Mouse (Mus musculus) hindbrain, embryonic 11.5 days (tissue): ENCODE results near the gene Engase. TPM values are rescaled to one million over a fixed set of nuclear protein-coding genes. Genes with fewer than 3 reads are reported as not detected.

Source experiments
- ATAC-seq: fragments of 200-750 bp; cut with Nextera tagmentation; 2 replicates; pipeline ENCODE4 v1.8.0; 2017; ENCODE audit warnings: mild to moderate bottlenecking, moderate TSS enrichment, moderate library complexity; ENCODE audit not compliant: low FRiP score
- DNase-seq: peaks from one replicate; pipeline ENCODE4 v3.0.0-alpha.2; 2015; ENCODE audit warnings: low spot score
- H3K27ac ChIP-seq: fragments of 300-500 bp; sonication (generic); 2 replicates; pipeline ENCODE4 v1.5.1; 2014; ENCODE audit warnings: mild to moderate bottlenecking, low read depth, low read length
- H3K27me3 ChIP-seq: fragments of 300-500 bp; sonication (generic); 2 replicates; pipeline ENCODE4 v1.6.1; 2014; ENCODE audit warnings: mild to moderate bottlenecking, low read length, moderate library complexity, mixed read lengths; ENCODE audit not compliant: control insufficient read depth, insufficient read depth
- H3K36me3 ChIP-seq: fragments of 300-500 bp; sonication (generic); 2 replicates; pipeline ENCODE4 v1.6.1; 2014; ENCODE audit warnings: mild to moderate bottlenecking, low read length, moderate library complexity, mixed read lengths; ENCODE audit not compliant: control insufficient read depth, insufficient read depth
- H3K4me1 ChIP-seq: fragments of 300-500 bp; sonication (generic); replicated peaks from 2 replicates; pipeline ENCODE4 v1.6.1; 2014; ENCODE audit warnings: low read length, mixed read lengths; ENCODE audit not compliant: control insufficient read depth, insufficient read depth
- H3K4me2 ChIP-seq: fragments of 300-500 bp; sonication (generic); replicated peaks from 2 replicates; pipeline ENCODE4 v1.6.1; 2014; ENCODE audit warnings: mild to moderate bottlenecking, low read depth, low read length
- H3K4me3 ChIP-seq: fragments of 300-500 bp; sonication (generic); 2 replicates; pipeline ENCODE4 v1.5.1; 2014; ENCODE audit warnings: low read depth, low read length
- H3K9ac ChIP-seq: fragments of 300-500 bp; sonication (generic); 2 replicates; pipeline ENCODE4 v1.6.1; 2014; ENCODE audit warnings: low read depth, low read length
- H3K9me3 ChIP-seq: fragments of 300-500 bp; sonication (generic); 2 replicates; pipeline ENCODE4 v1.6.1; 2016; ENCODE audit warnings: low read length; ENCODE audit not compliant: control insufficient read depth
- WGBS: fragments of 180-500 bp; shearing (Covaris S2); extraction: QIAGEN DNeasy Blood & Tissue Kit; methylation state at CpG from one replicate; pipeline ENCODE4 v1.1.7; 2014; 5-methylcytosine and 5-hydroxymethylcytosine counted together
- polyA plus RNA-seq: library from polyadenylated mRNA; unstranded; fragments of >200 nt; fragmentation: Nextera tagmentation; extraction: Ambion mirVana; gene quantifications from 2 replicates; pipeline ENCODE4 v1.2.1, GENCODE M21; 2014

Gene Engase
- polyA plus RNA-seq, result 4.7 and 4.8 TPM in 2 replicates

DNA sequence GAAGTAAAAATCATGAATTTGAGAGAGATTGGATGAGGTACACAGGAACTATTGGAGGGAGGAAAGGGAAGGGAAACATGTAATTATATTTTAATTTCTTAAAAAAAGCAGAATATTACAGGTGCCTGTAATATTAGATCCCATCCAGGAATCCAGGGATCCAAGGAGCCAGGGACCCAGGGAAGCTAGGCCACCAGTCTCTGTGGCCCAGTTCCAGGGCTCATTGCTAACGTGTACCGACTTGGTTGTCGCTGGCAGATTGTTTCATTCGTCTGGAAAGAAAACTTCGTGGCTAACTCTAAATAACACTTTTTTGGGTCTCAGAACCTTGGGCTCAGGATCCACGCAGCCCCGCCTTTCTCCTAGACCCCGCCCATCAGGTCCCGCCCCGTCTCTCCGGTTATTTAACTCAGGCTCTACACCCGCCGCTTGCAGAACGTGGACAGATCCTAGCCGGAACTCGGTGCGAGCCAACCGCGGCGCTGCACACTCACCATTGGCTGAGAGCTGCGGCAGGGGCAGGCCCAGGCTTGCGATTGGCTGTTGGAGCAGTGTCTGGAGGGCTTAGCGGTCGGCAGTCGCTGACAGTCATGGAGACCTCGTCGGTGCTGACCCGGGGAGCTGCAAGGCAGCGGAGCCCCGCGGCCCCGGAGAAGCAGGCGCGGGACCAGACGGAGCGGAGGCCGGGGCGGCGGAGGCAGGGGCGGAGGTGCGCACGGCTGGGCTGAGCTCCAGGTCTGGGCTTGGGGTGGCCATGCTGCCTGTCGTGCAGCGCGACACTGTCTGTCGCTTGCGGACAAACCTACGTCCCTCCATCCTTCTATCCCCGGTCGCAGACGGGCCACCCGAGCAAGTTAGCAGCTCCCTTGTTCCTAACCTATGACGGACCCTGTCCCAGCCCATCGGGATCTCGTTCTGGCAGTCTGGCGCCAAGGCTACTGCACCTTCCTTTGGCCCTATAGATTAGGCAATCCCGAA is at the start of gene Engase:
TSS of gene Engase (plus strand) at position 434 of the 978 bp plus-strand sequence.
- H3K27ac ChIP-seq, result peak within 1 kb of the TSS; percentile 24; the same call in 1 of the 2 replicates

DNA sequence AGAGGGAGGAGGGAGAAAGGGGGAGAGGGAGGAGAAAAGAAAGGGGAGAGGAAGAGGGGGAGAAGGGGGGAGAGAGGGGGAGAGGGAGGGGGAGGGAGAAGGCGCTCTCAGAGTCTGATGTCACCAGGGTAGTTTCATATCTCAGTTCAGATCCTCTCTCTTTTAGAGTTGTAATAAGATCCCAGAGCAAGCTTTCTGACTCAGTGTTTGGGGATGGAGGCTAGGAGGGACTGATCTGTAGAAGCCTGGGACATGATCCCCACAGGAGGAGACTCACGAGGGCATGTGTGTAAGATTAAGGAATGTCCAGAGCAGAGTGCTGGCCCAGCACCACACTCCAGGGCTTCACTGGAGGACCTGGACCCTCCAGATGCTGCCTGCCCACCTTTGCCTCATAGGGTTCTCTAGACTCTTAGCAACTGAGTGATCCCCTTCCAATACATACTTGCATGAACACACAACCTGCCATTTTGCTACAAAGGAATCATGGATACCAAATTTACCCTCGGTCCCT is 49.3 kb upstream of the Engase start:
- WGBS, result 44% methylated on average over 3 of the region's 3 CpGs
- Histone ChIP-seq H3K4me2 (no peak overlapping the region), H3K27me3 (no peaks in the 10 kb centered on the region; the same call in 1 of the 2 replicates)

More for the DNA sequence above, at the start of gene Engase:
- WGBS, result under 1% methylated on average over 48 of the region's 57 CpGs
- H3K9ac ChIP-seq, result peak within 1 kb of the TSS; percentile 80
- H3K4me1 ChIP-seq, result peaks cover 5% of the 10 kb centered on the region
- peak within 1 kb of the TSS; percentile 88 for H3K4me2 ChIP-seq
- no peaks in the 10 kb centered on the region for H3K36me3 ChIP-seq
- no peaks in the 10 kb centered on the region for H3K9me3 ChIP-seq
- DNase-seq, result peak; percentile 90
- H3K27me3 ChIP-seq, result no peaks in the 10 kb centered on the region
- ATAC-seq, result peak; percentile 99
- H3K4me3 ChIP-seq, result peak within 1 kb of the TSS; percentile 70

DNA sequence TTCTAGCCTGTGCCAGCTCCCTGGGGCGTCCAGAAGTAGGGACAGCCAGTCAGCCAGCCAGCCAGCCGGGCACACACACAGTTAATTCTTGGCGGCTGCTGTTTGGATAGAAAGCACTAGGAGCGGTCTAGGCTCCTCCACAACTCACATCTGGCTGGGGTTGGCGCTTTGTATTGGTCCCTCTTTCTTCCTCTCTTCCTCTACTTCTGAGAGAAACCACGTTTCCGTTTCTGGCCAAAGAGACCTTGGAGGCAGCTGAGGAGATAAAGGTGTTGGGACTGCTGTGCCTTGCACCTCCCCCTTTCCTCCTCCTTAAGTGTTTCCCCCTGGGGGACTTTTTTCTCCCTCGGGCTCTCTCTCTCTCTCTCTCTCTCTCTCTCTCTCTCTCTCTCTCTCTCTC is 48.6 kb upstream of the Engase start, which contains the start of gene C1qtnf1:
TSS of gene C1qtnf1 (plus strand) at position 218 of the 400 bp plus-strand sequence.
- ATAC-seq, result no peak
- H3K27ac ChIP-seq, result no peak within 1 kb of the TSS
- 3% methylated on average over 8 of the region's 8 CpGs for WGBS

More for the DNA sequence above, 49.3 kb upstream of the Engase start:
- Histone ChIP-seq H3K36me3 (no peaks in the 10 kb centered on the region), H3K4me3 (no peak overlapping the region), H3K9me3 (no peaks in the 10 kb centered on the region), H3K4me1 (peaks cover 4% of the 10 kb centered on the region), H3K9ac (no peak overlapping the region), H3K27ac (no peak overlapping the region)
- DNase-seq (no peak), ATAC-seq (no peak)

DNA sequence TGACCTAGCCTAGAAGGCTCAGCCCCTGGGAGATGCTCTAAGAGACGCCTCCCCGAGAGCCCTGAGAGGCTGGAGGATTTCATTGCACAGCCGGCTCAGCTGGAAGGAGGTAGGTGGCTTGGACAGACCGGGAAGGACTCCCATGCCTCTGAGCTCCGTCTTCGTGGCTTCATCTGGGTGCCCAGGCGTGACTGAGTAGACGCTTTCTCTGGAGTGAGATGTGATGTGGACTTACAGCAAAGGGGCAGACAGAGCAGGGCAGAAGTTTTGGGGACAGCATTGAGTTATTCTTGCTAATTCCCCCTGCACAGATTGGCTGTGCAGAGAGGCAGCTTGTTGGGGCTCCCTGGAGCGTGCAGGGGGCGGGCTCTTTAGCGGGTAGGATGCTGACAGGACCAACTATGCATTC is 48.2 kb upstream of the Engase start:
- Histone ChIP-seq H3K4me2 (no peak overlapping the region; the same call in 1 of the 2 replicates), H3K27me3 (no peaks in the 10 kb centered on the region; the same call in 1 of the 2 replicates)
- 6% methylated on average over 11 of the region's 11 CpGs for WGBS

More for the DNA sequence above, 48.6 kb upstream of the Engase start, which contains the start of gene C1qtnf1:
- Histone ChIP-seq H3K9ac (0 out of 2 replicates have a peak within 1 kb of the TSS, but pooled peaks have one; percentile 16), H3K36me3 (no peaks in the 10 kb centered on the region), H3K27me3 (no peaks in the 10 kb centered on the region; the same call in 1 of the 2 replicates), H3K9me3 (no peaks in the 10 kb centered on the region), H3K4me3 (no peak within 1 kb of the TSS), H3K4me2 (peak within 1 kb of the TSS; percentile 3; the same call in 1 of the 2 replicates), H3K4me1 (peaks cover 4% of the 10 kb centered on the region)
- DNase-seq, result no peak

DNA sequence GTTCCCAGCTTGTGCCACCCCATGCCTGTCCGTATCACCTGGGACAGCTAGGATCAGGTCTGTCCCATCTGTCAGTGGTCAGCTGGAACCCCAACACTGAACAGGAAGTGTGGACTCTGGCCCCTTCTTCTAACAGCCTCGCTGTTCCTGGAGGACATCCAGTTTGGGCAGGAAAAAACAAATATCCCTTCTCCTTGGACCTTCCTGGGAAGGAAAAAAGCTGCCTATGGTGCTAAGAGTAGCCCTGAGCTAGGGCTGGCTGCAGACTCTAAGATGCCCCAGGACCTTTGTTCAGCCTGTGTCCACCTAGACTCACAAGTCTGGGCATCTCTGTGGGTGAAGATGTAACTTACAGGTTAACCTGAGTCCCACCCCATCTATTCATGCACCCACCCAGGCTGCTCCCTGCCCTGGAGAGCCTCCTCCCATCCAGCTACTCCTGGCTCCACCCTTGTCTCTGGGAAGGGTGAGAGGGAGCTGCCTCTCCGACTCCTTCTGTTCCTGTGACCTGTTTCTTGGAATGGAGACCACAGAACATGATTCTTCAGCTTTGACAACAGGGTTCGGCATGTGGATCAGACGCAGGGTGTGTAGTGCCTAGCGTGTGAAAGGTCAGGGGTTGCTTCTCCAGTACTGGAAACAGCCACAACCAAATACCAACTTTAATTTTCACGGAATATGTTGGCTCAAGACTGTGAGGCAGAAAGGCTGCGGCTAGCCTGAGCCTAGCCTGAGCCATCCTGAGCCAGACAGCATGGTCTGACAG is 47.5 kb upstream of the Engase start:
- WGBS, result 57% methylated on average over 8 of the region's 8 CpGs
- Histone ChIP-seq H3K4me2 (no peak overlapping the region), H3K4me1 (peaks cover 7% of the 10 kb centered on the region), H3K27me3 (no peaks in the 10 kb centered on the region; the same call in 1 of the 2 replicates), H3K36me3 (no peaks in the 10 kb centered on the region), H3K4me3 (no peak overlapping the region), H3K9ac (no peak overlapping the region), H3K27ac (no peak overlapping the region), H3K9me3 (no peaks in the 10 kb centered on the region)
- DNase-seq (no peak), ATAC-seq (no peak)

More for the DNA sequence above, 48.2 kb upstream of the Engase start:
- ATAC-seq, result no peak
- no peaks in the 10 kb centered on the region for H3K36me3 ChIP-seq
- no peak overlapping the region for H3K4me3 ChIP-seq
- H3K9me3 ChIP-seq, result no peaks in the 10 kb centered on the region
- 0 out of 2 replicates have a peak overlapping the region, but pooled peaks have one; percentile 16 for H3K9ac ChIP-seq
- no peak for DNase-seq
- H3K27ac ChIP-seq, result no peak overlapping the region
- H3K4me1 ChIP-seq, result peaks cover 4% of the 10 kb centered on the region

DNA sequence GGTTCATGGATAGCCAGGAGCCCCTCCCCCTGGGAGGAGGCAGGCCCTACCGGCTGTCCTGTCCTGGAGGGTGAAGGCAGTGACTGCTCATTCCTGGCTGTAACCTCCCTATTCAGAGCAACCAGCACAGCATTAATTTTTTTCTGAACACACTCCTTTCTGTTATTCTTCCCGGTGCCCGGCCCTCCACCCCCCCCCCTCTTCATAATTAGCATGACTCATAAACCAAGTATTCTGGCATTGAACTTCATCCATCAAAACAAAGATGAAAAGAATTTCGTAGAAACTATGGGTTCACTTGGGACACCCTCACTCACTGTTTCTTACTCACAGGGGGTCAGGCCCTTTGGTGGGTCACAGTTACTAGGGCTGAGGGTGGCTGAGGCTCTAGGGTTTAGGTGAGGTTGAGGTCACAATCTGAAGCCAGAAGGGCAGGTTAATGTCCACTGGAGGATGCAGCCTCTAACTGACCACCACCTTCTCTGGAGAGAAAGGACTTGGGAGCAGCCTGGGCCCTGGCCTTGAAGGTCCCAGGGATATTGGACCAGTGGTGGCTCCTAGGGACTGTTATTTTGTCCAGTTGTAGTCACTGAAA is 46.2 kb upstream of the Engase start:
- DNase-seq (no peak), ATAC-seq (no peak)
- 61% methylated on average over 4 of the region's 4 CpGs for WGBS
- Histone ChIP-seq H3K27me3 (no peaks in the 10 kb centered on the region; the same call in 1 of the 2 replicates), H3K9ac (no peak overlapping the region), H3K4me2 (no peak overlapping the region), H3K4me1 (peaks cover 7% of the 10 kb centered on the region), H3K4me3 (no peak overlapping the region), H3K36me3 (no peaks in the 10 kb centered on the region), H3K9me3 (no peaks in the 10 kb centered on the region), H3K27ac (no peak overlapping the region)

DNA sequence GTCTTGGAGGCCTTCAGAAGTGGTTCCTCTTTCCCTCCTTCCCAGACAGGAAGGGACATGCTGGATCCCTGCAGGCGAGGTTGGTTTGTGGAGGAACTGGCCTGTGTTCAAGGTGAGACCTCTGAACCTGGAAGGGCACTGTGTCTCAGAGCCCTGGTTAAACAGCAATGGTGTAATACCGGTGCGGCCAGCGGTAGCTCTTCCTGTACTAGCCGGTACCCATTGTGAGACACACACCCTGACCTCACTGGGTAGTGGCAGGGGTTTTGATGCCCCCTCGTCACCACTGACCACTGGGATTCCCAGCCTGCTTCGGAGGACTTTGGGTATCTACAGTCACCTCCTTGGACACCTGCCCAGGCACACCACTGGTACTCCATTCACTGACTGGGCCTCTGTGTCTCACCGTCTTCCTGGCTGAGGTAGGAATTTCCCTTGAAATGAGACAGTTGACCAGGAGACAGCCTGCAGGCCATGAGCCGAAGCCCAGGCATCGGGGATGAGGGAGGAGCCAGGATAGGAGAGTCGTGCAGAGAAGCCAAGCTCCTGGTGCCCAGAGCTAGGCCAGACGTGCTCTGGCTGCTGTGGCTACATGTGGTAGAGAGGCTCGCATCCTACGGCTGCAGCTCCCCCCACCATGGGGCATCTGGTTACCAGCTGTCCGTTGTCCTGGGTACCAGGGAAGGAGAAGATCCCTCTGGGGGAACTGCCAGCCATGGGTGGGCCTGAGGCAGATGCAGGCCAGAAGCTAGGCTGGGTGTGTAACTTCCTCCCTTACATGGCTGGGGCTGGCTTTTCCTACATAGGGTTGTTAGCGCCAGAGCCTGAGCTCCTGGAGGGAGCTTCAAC is 45.3 kb upstream of the Engase start:
- Histone ChIP-seq H3K4me1 (peaks cover 7% of the 10 kb centered on the region), H3K27ac (no peak overlapping the region), H3K4me2 (no peak overlapping the region), H3K4me3 (no peak overlapping the region), H3K9me3 (no peaks in the 10 kb centered on the region), H3K27me3 (no peaks in the 10 kb centered on the region; the same call in 1 of the 2 replicates), H3K9ac (no peak overlapping the region), H3K36me3 (no peaks in the 10 kb centered on the region)
- 80% methylated on average over 16 of the region's 16 CpGs for WGBS
- DNase-seq (no peak), ATAC-seq (no peak)
